ENCODE assay signal across 11 mouse cellular contexts in the genomic region with DNA sequence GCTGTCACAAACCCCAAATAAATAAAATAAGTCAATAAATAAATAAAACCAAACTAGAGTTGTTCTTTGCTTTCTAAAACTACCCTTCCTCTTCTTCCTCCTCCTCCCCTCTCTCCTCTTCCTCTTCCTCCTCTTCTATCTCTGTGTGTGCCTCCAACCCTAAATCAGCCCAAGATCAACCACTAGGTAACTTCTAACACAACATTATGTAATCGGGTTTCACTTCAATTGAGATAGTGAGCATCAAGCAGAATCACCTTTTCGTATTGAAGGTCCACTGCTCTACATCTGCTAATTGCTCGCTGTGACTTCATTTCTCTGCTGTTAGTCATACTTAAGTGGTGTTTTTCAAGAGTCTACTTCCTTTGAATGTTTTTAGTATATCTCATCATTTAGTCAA. TPM values are rescaled to one million over a fixed set of nuclear protein-coding genes. Genes with fewer than 3 reads are reported as not detected.
DNase-seq lines count a peak whose midpoint lies in the region; ATAC-seq lines count a peak whose summit lies in the region.
"Had no signal": no experiment of that assay in that cellular context is flagged by ENCODE, and none has a peak within 500 bp of the region (broad histone marks: within the 10 kb centered on the region; RNA-seq: fewer than 3 reads in every experiment).

No protein-coding gene starts in this region.

- intact Hi-C loops in heart, postnatal 36 days (cut with DNase I), result loop anchor here (10.0 kb wide), 1 partner anchor 294 kb away; no protein-coding TSS in a partner anchor

- H3K27me3 ChIP-seq in heart, embryonic 13.5 days (replicated peaks), result no peaks in the 10 kb centered on the region
- H3K27me3 ChIP-seq in midbrain, embryonic 10.5 days (ENCODE audit: low read depth, poor library complexity, severe bottlenecking), result no peaks in the 10 kb centered on the region
- H3K27me3 ChIP-seq in midbrain, embryonic 11.5 days (ENCODE audit: control insufficient read depth, insufficient read depth, low read length), result no peaks in the 10 kb centered on the region
- H3K27me3 ChIP-seq in liver, embryonic 16.5 days (ENCODE audit: control insufficient read depth, insufficient read depth, low read depth, low read length), result no peaks in the 10 kb centered on the region
- H3K27me3 ChIP-seq: limb, embryonic 13.5 days; neural tube, embryonic 12.5 days had no signal

- ATAC-seq in heart, embryonic 13.5 days (ENCODE audit: extremely low read depth, insufficient number of reproducible peaks, low FRiP score, low TSS enrichment), result no peak
- ATAC-seq in midbrain, embryonic 11.5 days (ENCODE audit: low FRiP score), result no peak
- no peak for ATAC-seq in liver, embryonic 16.5 days (ENCODE audit: low read depth)

- peaks cover 45% of the 10 kb centered on the region for H3K4me1 ChIP-seq in heart, embryonic 13.5 days
- H3K4me1 ChIP-seq in midbrain, embryonic 10.5 days, result peaks cover 17% of the 10 kb centered on the region
- H3K4me1 ChIP-seq in midbrain, embryonic 11.5 days (ENCODE audit: control insufficient read depth, insufficient read depth, low read length), result peaks cover 9% of the 10 kb centered on the region; the same call in 1 of the 2 replicates
- peaks cover 12% of the 10 kb centered on the region for H3K4me1 ChIP-seq in liver, embryonic 16.5 days (ENCODE audit: control insufficient read depth, low read depth, low read length)

- no peaks in the 10 kb centered on the region for H3K9me3 ChIP-seq in heart, embryonic 13.5 days
- peaks cover 5% of the 10 kb centered on the region; the same call in 1 of the 2 replicates for H3K9me3 ChIP-seq in midbrain, embryonic 10.5 days (replicated peaks)
- H3K9me3 ChIP-seq in midbrain, embryonic 11.5 days (ENCODE audit: control insufficient read depth, low read length), result no peaks in the 10 kb centered on the region; the same call in 1 of the 2 replicates
- H3K9me3 ChIP-seq in liver, embryonic 16.5 days (replicated peaks; ENCODE audit: control insufficient read depth, low read length), result no peaks in the 10 kb centered on the region
- H3K9me3 ChIP-seq: G1E; limb, embryonic 13.5 days; neural tube, embryonic 12.5 days had no signal

- peak overlapping the region; percentile 99; the same call in 1 of the 2 replicates for H3K27ac ChIP-seq in heart, embryonic 13.5 days (replicated peaks)
- no peak overlapping the region; the same call in 1 of the 2 replicates for H3K27ac ChIP-seq in midbrain, embryonic 10.5 days (replicated peaks)
- H3K27ac ChIP-seq in midbrain, embryonic 11.5 days (ENCODE audit: low read depth, low read length), result no peak overlapping the region
- H3K27ac ChIP-seq in liver, embryonic 16.5 days (ENCODE audit: low read length), result peak overlapping the region; percentile 99; the same call in 1 of the 2 replicates

- no peak for DNase-seq in heart, postnatal 36 days
- DNase-seq in midbrain, embryonic 10.5 days (ENCODE audit: low spot score), result peak; percentile 6
- no peak for DNase-seq in midbrain, embryonic 11.5 days (ENCODE audit: low spot score, missing footprints)
- DNase-seq in spleen, postnatal 10 days (ENCODE audit: low spot score in 2 of 2), result no peak
- DNase-seq in right cerebral cortex, postnatal 36 days (ENCODE audit: low spot score in 2 of 2), result no peak
- no peak for DNase-seq in spleen, postnatal 36 days (ENCODE audit: low spot score in 2 of 2)

- no peaks in the 10 kb centered on the region for H3K36me3 ChIP-seq in heart, embryonic 13.5 days
- no peaks in the 10 kb centered on the region for H3K36me3 ChIP-seq in midbrain, embryonic 10.5 days
- H3K36me3 ChIP-seq in midbrain, embryonic 11.5 days (ENCODE audit: control insufficient read depth, insufficient read depth, low read length), result no peaks in the 10 kb centered on the region
- no peaks in the 10 kb centered on the region; the same call in 1 of the 2 replicates for H3K36me3 ChIP-seq in liver, embryonic 16.5 days (ENCODE audit: control insufficient read depth, insufficient read depth)
- H3K36me3 ChIP-seq: limb, embryonic 13.5 days; neural tube, embryonic 12.5 days had no signal

- H3K4me2 ChIP-seq in heart, embryonic 13.5 days, result peak overlapping the region; percentile 84
- H3K4me2 ChIP-seq in midbrain, embryonic 11.5 days, result no peak overlapping the region
- peak overlapping the region; percentile 59 for H3K4me2 ChIP-seq in liver, embryonic 16.5 days (ENCODE audit: low read depth, low read length)

- peak overlapping the region; percentile 92; the same call in 1 of the 2 replicates for H3K4me3 ChIP-seq in heart, embryonic 13.5 days
- peak overlapping the region; percentile 83; the same call in 1 of the 2 replicates for H3K4me3 ChIP-seq in midbrain, embryonic 10.5 days
- no peak overlapping the region; the same call in 1 of the 2 replicates for H3K4me3 ChIP-seq in midbrain, embryonic 11.5 days (ENCODE audit: low read depth, low read length)
- H3K4me3 ChIP-seq in liver, embryonic 16.5 days (ENCODE audit: low read depth, low read length), result no peak overlapping the region

- no peak overlapping the region for H3K9ac ChIP-seq in heart, embryonic 13.5 days
- no peak overlapping the region for H3K9ac ChIP-seq in midbrain, embryonic 11.5 days (ENCODE audit: low read length)
- H3K9ac ChIP-seq in liver, embryonic 16.5 days (ENCODE audit: low read depth, low read length), result peak overlapping the region; percentile 44; the same call in 1 of the 2 replicates

- WGBS in heart, embryonic 13.5 days, result 93% methylated on average over 3 of the region's 3 CpGs
- 98% methylated on average over 3 of the region's 3 CpGs for WGBS in midbrain, embryonic 10.5 days
- 97% methylated on average over 3 of the region's 3 CpGs for WGBS in midbrain, embryonic 11.5 days
- 74% methylated on average over 3 of the region's 3 CpGs for WGBS in liver, embryonic 16.5 days (ENCODE audit: insufficient replicate concordance)

RNA-seq across cellular contexts. Expression of gene Gpcpd1, which starts 8.8 kb away (rescaled TPM):
- polyA plus RNA-seq in heart, embryonic 13.5 days (2015; fragmentation: Nextera tagmentation; extraction: Ambion mirVana), result 31.6 and 31.7 TPM in 2 replicates
- total RNA-seq in heart, postnatal 36 days (2021), result 100 to 1,000 TPM; 251 to 323 TPM
- 29.2 and 41.1 TPM in 2 replicates for polyA plus RNA-seq in midbrain, embryonic 10.5 days (2016; fragmentation: Nextera tagmentation; extraction: Ambion mirVana)
- 41.7 and 50.4 TPM in 2 replicates for polyA plus RNA-seq in midbrain, embryonic 11.5 days (2014; fragmentation: Nextera tagmentation; extraction: Ambion mirVana)
- polyA plus RNA-seq in liver, embryonic 16.5 days (2015; fragmentation: Nextera tagmentation; extraction: Ambion mirVana), result 69.8 and 70.6 TPM in 2 replicates

Comparison
In these comparisons a context has a peak if more than half of its experiments do, and no peak if none do; other contexts are left out.
1. H3K4me3 ChIP-seq: peak in heart, embryonic 13.5 days (single experiment) and midbrain, embryonic 10.5 days (single experiment); none in midbrain, embryonic 11.5 days (single experiment) and liver, embryonic 16.5 days (single experiment).
2. H3K27ac ChIP-seq: peak in heart, embryonic 13.5 days (single experiment) and liver, embryonic 16.5 days (single experiment); none in midbrain, embryonic 10.5 days (single experiment) and midbrain, embryonic 11.5 days (single experiment).